ENCODE assay signal across 10 mouse cellular contexts in the genomic region with DNA sequence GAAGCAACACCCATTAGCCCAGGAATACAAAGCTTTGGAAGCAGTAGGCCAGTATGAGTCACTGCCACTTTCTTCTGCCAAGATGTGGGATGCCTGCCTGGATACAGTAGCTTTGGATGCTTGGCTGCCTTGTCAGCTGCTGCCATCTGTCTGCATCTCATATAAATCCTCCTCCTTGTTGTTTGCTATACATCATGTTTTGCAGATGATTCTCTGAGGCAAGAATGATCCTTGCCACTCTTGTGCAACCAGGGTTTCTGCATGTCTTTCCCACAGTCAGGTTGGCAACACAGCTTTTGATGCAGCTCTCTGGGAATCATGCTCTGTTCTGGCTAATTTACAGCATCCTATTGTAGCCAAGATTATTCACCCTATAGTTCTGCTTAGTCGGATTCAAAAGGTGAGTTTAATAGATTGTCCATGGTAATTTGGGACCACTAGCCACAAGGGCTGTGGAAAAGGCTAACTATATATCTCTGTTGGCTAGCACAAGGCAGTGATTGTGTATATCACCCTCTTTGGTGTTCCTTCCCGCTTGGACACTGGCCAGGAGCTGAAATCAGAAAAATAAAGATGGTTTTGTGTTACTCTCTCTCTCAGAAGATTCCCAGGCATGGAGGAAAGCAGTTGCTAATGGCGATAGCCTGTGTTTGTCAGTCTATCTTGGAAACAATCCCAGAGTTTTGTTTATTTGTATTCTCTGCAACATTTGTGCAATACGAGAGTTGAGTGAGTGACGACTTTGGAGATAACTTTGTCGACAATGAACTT.
A peak's percentile ranks its signal among the peaks of the same experiment; 100 is the strongest.
DNase-seq lines count a peak whose midpoint lies in the region; ATAC-seq and TF ChIP-seq lines count a peak whose summit lies in the region.
"Had no signal": no experiment of that assay in that cellular context is flagged by ENCODE, and none has a peak within 500 bp of the region (broad histone marks: within the 10 kb centered on the region; RNA-seq: fewer than 3 reads in every experiment).

No protein-coding gene starts in this region.

- no peak overlapping the region for H3K4me3 ChIP-seq in hindbrain, embryonic 11.5 days (ENCODE audit: low read depth, low read length)
- no peak overlapping the region for H3K4me3 ChIP-seq in hindbrain, embryonic 10.5 days
- no peak overlapping the region for H3K4me3 ChIP-seq in embryonic fibroblast, embryonic 13.5 days (ENCODE audit: insufficient read depth, low read length)
- no peak overlapping the region for H3K4me3 ChIP-seq in midbrain, embryonic 15.5 days
- H3K4me3 ChIP-seq: midbrain, embryonic 12.5 days had no signal

- H3K4me2 ChIP-seq in hindbrain, embryonic 11.5 days (replicated peaks; ENCODE audit: low read depth, low read length), result no peak overlapping the region
- H3K4me2 ChIP-seq in midbrain, embryonic 15.5 days, result no peak overlapping the region
- H3K4me2 ChIP-seq: midbrain, embryonic 12.5 days had no signal

- DNase-seq in hindbrain, embryonic 11.5 days (ENCODE audit: low spot score), result no peak
- no peak for DNase-seq in hindbrain, embryonic 10.5 days (ENCODE audit: low spot score)
- peak; percentile 85 to 87 for DNase-seq in layer of hippocampus, adult 8-10 months (ENCODE audit: low spot score in 2 of 2)
- no peak for DNase-seq in spleen, postnatal 36 days (ENCODE audit: low spot score in 2 of 2)

- H3K27me3 ChIP-seq in hindbrain, embryonic 11.5 days (ENCODE audit: control insufficient read depth, insufficient read depth, low read length), result no peaks in the 10 kb centered on the region
- H3K27me3 ChIP-seq in hindbrain, embryonic 10.5 days (ENCODE audit: insufficient read depth, poor library complexity, severe bottlenecking), result no peaks in the 10 kb centered on the region
- no peaks in the 10 kb centered on the region for H3K27me3 ChIP-seq in midbrain, embryonic 15.5 days (replicated peaks)

- H3K9me3 ChIP-seq in hindbrain, embryonic 11.5 days (ENCODE audit: control insufficient read depth, low read length), result no peaks in the 10 kb centered on the region
- no peaks in the 10 kb centered on the region for H3K9me3 ChIP-seq in hindbrain, embryonic 10.5 days
- H3K9me3 ChIP-seq in midbrain, embryonic 15.5 days, result no peaks in the 10 kb centered on the region
- H3K9me3 ChIP-seq: G1E; midbrain, embryonic 12.5 days had no signal

- no peak for TF ChIP-seq POLR2A in embryonic fibroblast, embryonic 13.5 days (IDR thresholded peaks at IDR 0.05; ENCODE audit: low read depth, low read length)

- no peaks in the 10 kb centered on the region for H3K4me1 ChIP-seq in hindbrain, embryonic 11.5 days (replicated peaks; ENCODE audit: control insufficient read depth, insufficient read depth, low read length)
- no peaks in the 10 kb centered on the region for H3K4me1 ChIP-seq in hindbrain, embryonic 10.5 days (replicated peaks)
- H3K4me1 ChIP-seq in embryonic fibroblast, embryonic 13.5 days (ENCODE audit: control insufficient read depth, insufficient read depth, low read length), result no peaks in the 10 kb centered on the region
- no peaks in the 10 kb centered on the region; the same call in 1 of the 2 replicates for H3K4me1 ChIP-seq in midbrain, embryonic 15.5 days
- H3K4me1 ChIP-seq: midbrain, embryonic 12.5 days had no signal

- TF ChIP-seq CTCF in embryonic fibroblast, embryonic 13.5 days (IDR thresholded peaks at IDR 0.05; ENCODE audit: borderline replicate concordance, insufficient read depth, low read length), result peak; percentile 5; the same call in 1 of the 2 replicates

- ATAC-seq in hindbrain, embryonic 11.5 days (ENCODE audit: low FRiP score), result peak; percentile 83
- ATAC-seq in midbrain, embryonic 15.5 days (replicated peaks), result peak; percentile 81
- ATAC-seq in megakaryocyte-erythroid progenitor cell, adult 5-6 weeks (replicated peaks; ENCODE audit: low FRiP score, low TSS enrichment, poor library complexity, severe bottlenecking), result no peak
- no peak for ATAC-seq in erythroid progenitor cell, adult 5-6 weeks (replicated peaks; ENCODE audit: low FRiP score, poor library complexity, severe bottlenecking)

- 72% methylated on average over 6 of the region's 6 CpGs for whole genome bisulfite sequencing in hindbrain, embryonic 11.5 days
- WGBS in hindbrain, embryonic 10.5 days, result 76% methylated on average over 6 of the region's 6 CpGs
- WGBS in midbrain, embryonic 15.5 days, result 48% methylated on average over 6 of the region's 6 CpGs

- no peak overlapping the region for H3K27ac ChIP-seq in hindbrain, embryonic 11.5 days (ENCODE audit: low read depth, low read length)
- no peak overlapping the region for H3K27ac ChIP-seq in hindbrain, embryonic 10.5 days
- no peak overlapping the region for H3K27ac ChIP-seq in embryonic fibroblast, embryonic 13.5 days (ENCODE audit: insufficient read depth, low read length)
- peak overlapping the region; percentile 67 for H3K27ac ChIP-seq in midbrain, embryonic 15.5 days
- H3K27ac ChIP-seq: midbrain, embryonic 12.5 days had no signal

- H3K36me3 ChIP-seq in hindbrain, embryonic 11.5 days (ENCODE audit: control insufficient read depth, insufficient read depth, low read length), result no peaks in the 10 kb centered on the region
- H3K36me3 ChIP-seq in hindbrain, embryonic 10.5 days, result no peaks in the 10 kb centered on the region
- H3K36me3 ChIP-seq in midbrain, embryonic 15.5 days (replicated peaks), result no peaks in the 10 kb centered on the region
- H3K36me3 ChIP-seq: G1E; midbrain, embryonic 12.5 days had no signal

- H3K9ac ChIP-seq in hindbrain, embryonic 11.5 days (ENCODE audit: low read depth, low read length), result no peak overlapping the region
- no peak overlapping the region for H3K9ac ChIP-seq in midbrain, embryonic 15.5 days
- H3K9ac ChIP-seq: midbrain, embryonic 12.5 days had no signal

Comparison
In these comparisons a context has a peak if more than half of its experiments do, and no peak if none do; other contexts are left out.
1. ATAC-seq: peak in hindbrain, embryonic 11.5 days (single experiment) and midbrain, embryonic 15.5 days (single experiment); none in megakaryocyte-erythroid progenitor cell, adult 5-6 weeks (single experiment) and erythroid progenitor cell, adult 5-6 weeks (single experiment).
2. DNase-seq: peak in layer of hippocampus, adult 8-10 months (2 of 2); none in hindbrain, embryonic 11.5 days (single experiment), hindbrain, embryonic 10.5 days (single experiment) and spleen, postnatal 36 days (0 of 2).